Mouse (Mus musculus): ENCODE data around the gene St3gal4. TPM values are rescaled to one million over a fixed set of nuclear protein-coding genes. Genes with fewer than 3 reads are reported as not detected.
A peak's percentile ranks its signal among the peaks of the same experiment; 100 is the strongest.

St3gal4 gene
- polyA plus RNA-seq, 1 experiment from 2014 or later = 22.3 TPM

GRCm38 (mm10) chr9:35039846-35040245, 79.2 kb downstream of the St3gal4 start:
- ATAC-seq (ENCODE audit: low read depth) = no peak
- Histone ChIP-seq H3K27ac (ENCODE audit: low read length) (peak overlapping the region; percentile 17; the same call in 1 of the 2 replicates), H3K36me3 (ENCODE audit: control insufficient read depth, insufficient read depth) (no peaks in the 10 kb centered on the region; the same call in 1 of the 2 replicates), H3K9ac (ENCODE audit: low read depth, low read length) (no peak overlapping the region), H3K4me1 (ENCODE audit: control insufficient read depth, low read depth, low read length) (peaks cover 8% of the 10 kb centered on the region), H3K4me2 (ENCODE audit: low read depth, low read length) (no peak overlapping the region), H3K9me3 (replicated peaks; ENCODE audit: control insufficient read depth, low read length) (no peaks in the 10 kb centered on the region), H3K27me3 (ENCODE audit: control insufficient read depth, insufficient read depth, low read depth, low read length) (no peaks in the 10 kb centered on the region), H3K4me3 (ENCODE audit: low read depth, low read length) (no peak overlapping the region)
- WGBS (ENCODE audit: insufficient replicate concordance) = 23% methylated on average over 5 of the region's 5 CpGs

DNA sequence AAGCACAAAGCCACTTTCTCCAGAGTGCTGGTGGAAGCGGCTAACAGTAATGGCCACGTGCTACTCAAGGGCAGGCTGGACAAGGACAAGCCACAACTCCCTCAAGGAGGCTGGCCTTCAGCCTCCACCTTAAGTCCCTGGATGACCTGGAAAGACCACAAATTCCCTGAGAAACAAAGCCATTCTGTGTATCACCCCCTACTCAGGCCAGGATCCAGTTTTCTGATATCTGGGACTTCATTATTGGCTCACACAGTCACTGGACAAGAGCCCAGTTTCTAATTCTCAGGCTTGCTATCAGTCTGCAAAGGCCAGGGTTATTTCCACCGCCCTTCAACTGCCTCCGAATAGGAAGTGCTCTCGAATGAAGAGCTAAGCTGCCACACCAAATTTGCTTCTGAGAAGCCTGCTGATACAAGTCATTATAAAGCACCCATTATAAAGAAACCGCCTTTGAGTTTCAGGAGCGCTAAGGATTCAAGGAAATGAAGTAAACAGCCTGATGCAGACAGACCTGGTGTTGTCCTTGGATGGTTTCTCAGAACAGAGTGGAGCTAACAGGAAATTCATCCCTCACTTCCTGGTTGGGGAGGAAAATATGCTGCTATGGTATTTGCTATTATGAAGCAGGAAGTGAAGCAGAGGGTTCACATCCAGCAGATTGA, 80.0 kb downstream of the St3gal4 start:
- Histone ChIP-seq H3K9ac (ENCODE audit: low read depth, low read length) (no peak overlapping the region), H3K4me1 (ENCODE audit: control insufficient read depth, low read depth, low read length) (peaks cover 8% of the 10 kb centered on the region), H3K36me3 (ENCODE audit: control insufficient read depth, insufficient read depth) (no peaks in the 10 kb centered on the region), H3K4me2 (ENCODE audit: low read depth, low read length) (no peak overlapping the region), H3K9me3 (replicated peaks; ENCODE audit: control insufficient read depth, low read length) (no peaks in the 10 kb centered on the region), H3K27ac (ENCODE audit: low read length) (no peak overlapping the region), H3K4me3 (ENCODE audit: low read depth, low read length) (no peak overlapping the region), H3K27me3 (ENCODE audit: control insufficient read depth, insufficient read depth, low read depth, low read length) (no peaks in the 10 kb centered on the region)
- peak; percentile 51; the same call in 1 of the 2 replicates for ATAC-seq (ENCODE audit: low read depth)
- WGBS (ENCODE audit: insufficient replicate concordance) = 53% methylated on average over 7 of the region's 7 CpGs

DNA sequence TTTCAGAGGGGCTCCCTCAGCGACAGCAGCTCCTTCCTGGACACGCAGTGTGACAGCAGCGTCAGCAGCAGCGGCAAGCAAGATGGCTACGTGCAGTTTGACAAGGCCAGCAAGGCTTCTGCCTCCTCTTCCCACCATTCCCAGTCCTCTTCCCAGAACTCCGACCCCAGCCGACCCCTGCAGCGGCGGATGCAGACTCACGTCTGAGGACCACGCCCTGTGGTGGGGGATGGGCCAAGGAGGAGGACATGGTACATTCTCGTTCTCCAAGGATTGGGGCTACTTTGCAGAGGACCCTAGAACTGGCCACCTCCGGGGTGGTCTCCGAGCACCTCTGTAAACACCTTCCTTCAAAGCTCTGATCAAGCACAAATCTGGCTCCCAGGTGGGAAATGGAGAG, 84.0 kb downstream of the St3gal4 start:
- Histone ChIP-seq H3K4me2 (ENCODE audit: low read depth, low read length) (no peak overlapping the region), H3K4me1 (ENCODE audit: control insufficient read depth, low read depth, low read length) (peaks cover 4% of the 10 kb centered on the region), H3K9ac (ENCODE audit: low read depth, low read length) (no peak overlapping the region), H3K27ac (ENCODE audit: low read length) (no peak overlapping the region), H3K36me3 (ENCODE audit: control insufficient read depth, insufficient read depth) (no peaks in the 10 kb centered on the region), H3K4me3 (ENCODE audit: low read depth, low read length) (no peak overlapping the region), H3K27me3 (ENCODE audit: control insufficient read depth, insufficient read depth, low read depth, low read length) (no peaks in the 10 kb centered on the region), H3K9me3 (replicated peaks; ENCODE audit: control insufficient read depth, low read length) (no peaks in the 10 kb centered on the region)
- no peak for ATAC-seq (ENCODE audit: low read depth)
- 42% methylated on average over 14 of the region's 14 CpGs for WGBS (ENCODE audit: insufficient replicate concordance)

GRCm38 (mm10) chr9:35032457-35032856, 86.6 kb downstream of the St3gal4 start:
- no peak overlapping the region for H3K4me2 ChIP-seq (ENCODE audit: low read depth, low read length)
- H3K4me3 ChIP-seq (ENCODE audit: low read depth, low read length) = no peak overlapping the region
- WGBS (ENCODE audit: insufficient replicate concordance) = 66% methylated on average over 6 of the region's 6 CpGs
- H3K9me3 ChIP-seq (replicated peaks; ENCODE audit: control insufficient read depth, low read length) = no peaks in the 10 kb centered on the region
- H3K36me3 ChIP-seq (ENCODE audit: control insufficient read depth, insufficient read depth) = no peaks in the 10 kb centered on the region
- ATAC-seq (ENCODE audit: low read depth) = no peak
- H3K4me1 ChIP-seq (ENCODE audit: control insufficient read depth, low read depth, low read length) = no peaks in the 10 kb centered on the region
- H3K27me3 ChIP-seq (ENCODE audit: control insufficient read depth, insufficient read depth, low read depth, low read length) = no peaks in the 10 kb centered on the region
- H3K9ac ChIP-seq (ENCODE audit: low read depth, low read length) = no peak overlapping the region
- H3K27ac ChIP-seq (ENCODE audit: low read length) = no peak overlapping the region

GRCm38 (mm10) chr9:35030823-35031222, 88.2 kb downstream of the St3gal4 start:
- Histone ChIP-seq H3K27ac (ENCODE audit: low read length) (no peak overlapping the region), H3K4me1 (ENCODE audit: control insufficient read depth, low read depth, low read length) (no peaks in the 10 kb centered on the region), H3K9me3 (replicated peaks; ENCODE audit: control insufficient read depth, low read length) (no peaks in the 10 kb centered on the region), H3K4me3 (ENCODE audit: low read depth, low read length) (no peak overlapping the region), H3K4me2 (ENCODE audit: low read depth, low read length) (no peak overlapping the region), H3K27me3 (ENCODE audit: control insufficient read depth, insufficient read depth, low read depth, low read length) (peaks cover 3% of the 10 kb centered on the region), H3K36me3 (ENCODE audit: control insufficient read depth, insufficient read depth) (no peaks in the 10 kb centered on the region), H3K9ac (ENCODE audit: low read depth, low read length) (no peak overlapping the region)
- no peak for ATAC-seq (ENCODE audit: low read depth)
- 54% methylated on average over 5 of the region's 5 CpGs for WGBS (ENCODE audit: insufficient replicate concordance)

GRCm38 (mm10) chr9:35027382-35027997, 91.6 kb downstream of the St3gal4 start:
- Histone ChIP-seq H3K9ac (ENCODE audit: low read depth, low read length) (no peak overlapping the region), H3K36me3 (ENCODE audit: control insufficient read depth, insufficient read depth) (no peaks in the 10 kb centered on the region), H3K4me2 (ENCODE audit: low read depth, low read length) (no peak overlapping the region), H3K4me3 (ENCODE audit: low read depth, low read length) (no peak overlapping the region), H3K27me3 (ENCODE audit: control insufficient read depth, insufficient read depth, low read depth, low read length) (peaks cover 18% of the 10 kb centered on the region), H3K4me1 (ENCODE audit: control insufficient read depth, low read depth, low read length) (no peaks in the 10 kb centered on the region), H3K9me3 (replicated peaks; ENCODE audit: control insufficient read depth, low read length) (no peaks in the 10 kb centered on the region), H3K27ac (ENCODE audit: low read length) (no peak overlapping the region)
- ATAC-seq (ENCODE audit: low read depth) = no peak
- WGBS (ENCODE audit: insufficient replicate concordance) = 56% methylated on average over 6 of the region's 6 CpGs

GRCm38 (mm10) chr9:35026897-35027311, 92.2 kb downstream of the St3gal4 start:
- Histone ChIP-seq H3K27me3 (ENCODE audit: control insufficient read depth, insufficient read depth, low read depth, low read length) (peaks cover 18% of the 10 kb centered on the region), H3K4me2 (ENCODE audit: low read depth, low read length) (no peak overlapping the region), H3K4me1 (ENCODE audit: control insufficient read depth, low read depth, low read length) (no peaks in the 10 kb centered on the region), H3K27ac (ENCODE audit: low read length) (no peak overlapping the region), H3K4me3 (ENCODE audit: low read depth, low read length) (no peak overlapping the region), H3K9me3 (replicated peaks; ENCODE audit: control insufficient read depth, low read length) (no peaks in the 10 kb centered on the region), H3K36me3 (ENCODE audit: control insufficient read depth, insufficient read depth) (no peaks in the 10 kb centered on the region), H3K9ac (ENCODE audit: low read depth, low read length) (no peak overlapping the region)
- ATAC-seq (ENCODE audit: low read depth) = no peak
- 44% methylated on average over 6 of the region's 6 CpGs for WGBS (ENCODE audit: insufficient replicate concordance)

GRCm38 (mm10) chr9:35026311-35026710, 92.8 kb downstream of the St3gal4 start:
- 63% methylated on average over 6 of the region's 6 CpGs for WGBS (ENCODE audit: insufficient replicate concordance)
- no peak overlapping the region for H3K9ac ChIP-seq (ENCODE audit: low read depth, low read length)
- ATAC-seq (ENCODE audit: low read depth) = no peak
- H3K36me3 ChIP-seq (ENCODE audit: control insufficient read depth, insufficient read depth) = no peaks in the 10 kb centered on the region
- H3K4me3 ChIP-seq (ENCODE audit: low read depth, low read length) = no peak overlapping the region
- H3K9me3 ChIP-seq (replicated peaks; ENCODE audit: control insufficient read depth, low read length) = no peaks in the 10 kb centered on the region
- H3K4me1 ChIP-seq (ENCODE audit: control insufficient read depth, low read depth, low read length) = no peaks in the 10 kb centered on the region
- no peak overlapping the region for H3K27ac ChIP-seq (ENCODE audit: low read length)
- peaks cover 18% of the 10 kb centered on the region for H3K27me3 ChIP-seq (ENCODE audit: control insufficient read depth, insufficient read depth, low read depth, low read length)
- H3K4me2 ChIP-seq (ENCODE audit: low read depth, low read length) = no peak overlapping the region
